Mouse (Mus musculus) left cerebral cortex, adult 9 months (tissue): Measurements from ENCODE around the gene Acoxl.
A peak's percentile ranks its signal among the peaks of the same experiment; 100 is the strongest.

ENCODE experiments used
- DNase-seq, 2 experiments: peaks; one replicate each; pipeline ENCODE4 v3.0.0; 2022; ENCODE audit warnings: low spot score in 2 of 2

Acoxl gene

DNA sequence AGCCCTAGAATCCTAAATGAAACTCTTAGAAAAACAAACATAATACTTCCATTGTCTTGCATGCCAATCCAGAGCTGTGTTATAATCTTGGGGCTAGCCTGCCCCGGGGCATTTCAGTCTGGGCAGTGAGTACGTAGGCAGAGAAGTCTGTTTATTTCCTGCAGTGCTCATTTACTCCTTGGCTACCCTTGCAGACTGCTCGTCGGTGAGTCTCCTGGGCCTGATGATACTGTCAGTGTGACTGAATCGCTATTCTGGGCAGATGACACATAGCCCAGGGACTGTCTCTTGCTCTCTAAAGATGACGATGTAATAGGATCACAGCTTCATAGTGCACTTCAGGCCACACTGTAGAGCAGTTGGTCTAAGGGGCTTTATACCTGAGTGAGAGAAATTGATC is 56.2 kb downstream of the Acoxl start:
- no peak for DNase-seq

GRCm38 (mm10) chr2:127897718-127898117 is 59.0 kb downstream of the Acoxl start:
- no peak for DNase-seq

DNA sequence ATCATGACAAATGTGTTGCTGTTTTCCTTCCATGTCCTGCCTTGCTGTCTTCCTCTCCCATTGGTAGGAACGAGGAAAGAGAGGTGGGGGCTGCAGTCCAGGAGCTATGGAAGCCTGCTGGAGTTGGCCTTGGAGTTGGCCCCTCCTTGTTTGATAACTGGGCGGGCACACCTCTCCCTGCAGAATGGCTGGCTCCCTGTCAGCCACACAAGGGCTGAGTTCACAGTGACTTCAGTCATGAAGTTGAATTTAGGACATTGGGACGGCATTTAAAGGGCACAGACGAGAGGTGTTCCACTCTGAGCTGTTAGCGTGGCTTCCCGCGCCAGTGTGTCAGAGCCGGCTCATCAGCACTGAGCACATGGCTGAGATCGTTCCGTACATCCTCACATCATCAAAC is 66.2 kb downstream of the Acoxl start:
- no peak for DNase-seq

- DNase-seq = no peak
Measured at GRCm38 (mm10) chr2:127906973-127907678, 68.5 kb downstream of the Acoxl start.

- DNase-seq = no peak
Measured at GRCm38 (mm10) chr2:127907679-127908042, 69.0 kb downstream of the Acoxl start.

GRCm38 (mm10) chr2:127908881-127909280 is 70.2 kb downstream of the Acoxl start:
- no peak for DNase-seq

GRCm38 (mm10) chr2:127909790-127910189 is 71.1 kb downstream of the Acoxl start:
- DNase-seq = no peak

DNA sequence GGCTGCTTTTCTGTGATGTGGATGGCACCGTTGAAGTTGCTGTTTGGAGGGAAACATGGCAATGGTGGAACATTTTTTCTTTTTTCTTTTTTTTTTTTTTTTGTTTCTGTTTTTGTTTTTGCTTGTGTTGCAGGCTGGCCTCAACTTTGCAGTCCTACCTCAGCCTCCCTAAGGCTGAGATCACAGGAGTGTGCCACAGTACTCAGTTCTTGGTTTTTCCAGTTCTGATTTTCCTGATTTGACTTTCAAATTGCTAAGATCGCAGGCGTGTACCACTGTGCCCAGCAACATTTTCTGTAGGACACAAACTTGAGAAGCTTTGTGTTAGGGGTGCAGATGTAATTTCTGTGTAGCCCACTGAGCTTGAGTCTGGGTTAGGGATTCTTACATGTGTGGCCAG is 72.9 kb downstream of the Acoxl start:
- no peak for DNase-seq

DNA sequence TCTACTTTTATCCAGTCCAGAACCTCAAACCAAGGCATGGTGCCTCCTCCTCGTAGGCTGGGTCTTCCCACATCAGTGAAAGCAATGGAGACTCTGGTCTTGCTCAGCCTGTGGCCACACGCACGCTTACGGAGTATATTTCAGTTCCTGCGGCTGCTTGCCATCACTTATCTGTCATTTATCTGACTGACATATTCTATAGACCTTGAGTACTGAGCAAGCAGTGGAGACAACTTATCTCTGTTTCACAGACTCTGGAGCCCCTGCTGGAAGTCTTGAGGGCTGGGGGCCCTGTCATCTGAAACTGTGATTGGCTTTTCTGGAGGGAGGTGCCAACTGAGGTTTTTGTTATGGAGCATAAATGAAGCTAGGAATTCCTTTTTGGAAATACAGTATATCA is 75.4 kb downstream of the Acoxl start:
- DNase-seq = no peak

DNA sequence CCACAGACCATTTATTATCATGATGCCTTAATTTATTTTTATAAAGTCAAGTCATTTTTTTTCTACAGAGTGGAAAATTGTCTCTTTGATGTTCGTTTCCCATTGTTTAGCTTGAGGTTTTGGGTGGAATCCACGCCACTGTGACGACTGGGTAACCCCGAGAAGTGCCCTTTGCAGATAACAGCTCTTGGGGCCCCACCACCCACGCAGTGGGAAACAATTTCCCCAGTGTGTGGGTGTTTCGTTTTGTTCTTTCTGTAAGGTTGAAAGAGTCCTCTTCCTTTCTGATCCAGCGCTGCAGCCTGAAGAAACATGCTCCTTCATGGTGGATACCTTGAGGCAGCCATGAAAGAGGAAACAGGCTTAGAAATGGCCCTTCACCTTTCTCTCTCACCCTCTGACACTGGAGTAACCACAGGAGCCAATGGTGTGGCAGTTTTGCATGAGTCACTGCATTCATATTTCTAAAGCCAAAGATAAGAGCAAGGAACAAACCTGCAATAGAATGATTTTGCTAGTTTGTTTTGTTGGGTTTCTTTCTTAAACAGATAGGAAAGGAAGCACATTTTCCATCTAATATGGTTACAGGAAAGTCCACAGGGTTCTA is 78.2 kb downstream of the Acoxl start:
- no peak for DNase-seq

- DNase-seq = no peak
Measured at GRCm38 (mm10) chr2:127919740-127920139, 81.1 kb downstream of the Acoxl start.

DNA sequence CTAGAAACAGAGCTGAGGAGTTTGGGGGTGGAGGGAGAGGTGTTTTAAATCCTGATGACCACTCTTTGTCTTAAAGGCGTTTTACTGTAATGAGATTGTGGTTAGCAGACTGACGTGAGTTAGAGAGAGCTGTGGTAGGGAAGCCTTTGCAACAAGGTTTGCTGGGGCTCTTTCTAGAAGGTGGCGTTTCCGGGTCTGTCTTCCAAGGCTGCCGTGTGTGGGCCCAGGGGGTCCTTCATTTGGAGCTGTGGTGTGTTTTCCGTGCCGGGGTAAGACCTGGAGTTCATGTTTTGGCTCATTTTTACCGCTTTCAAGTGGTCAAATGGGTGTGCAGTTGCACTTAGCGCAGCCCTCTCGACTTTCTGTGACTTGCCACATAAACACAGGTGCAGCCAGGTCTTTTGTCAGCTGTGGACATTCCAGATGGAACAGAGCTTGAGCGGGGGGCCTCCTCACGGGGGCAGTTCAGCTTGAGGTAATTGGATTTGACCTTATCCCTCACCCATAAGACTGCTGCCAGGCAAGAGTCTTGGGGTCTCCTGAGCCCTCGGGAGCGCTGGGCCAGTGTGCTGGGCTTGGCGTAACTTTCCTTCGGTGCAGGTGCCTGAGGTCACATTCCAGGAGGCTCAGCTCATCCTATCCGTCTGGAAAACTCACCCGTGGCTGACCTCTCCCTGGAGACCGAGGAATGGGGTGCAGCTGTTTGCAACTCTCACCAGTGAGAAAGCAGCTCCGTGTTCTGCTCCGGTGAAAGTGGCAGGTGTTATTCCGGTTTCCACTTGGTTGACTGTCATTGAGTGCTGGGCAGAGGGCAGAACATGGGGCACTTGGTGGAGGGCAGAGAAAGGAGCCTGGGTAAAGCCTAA is 83.6 kb downstream of the Acoxl start:
- no peak for DNase-seq

- no peak for DNase-seq
Measured at GRCm38 (mm10) chr2:127923077-127923680, 84.5 kb downstream of the Acoxl start.

DNA sequence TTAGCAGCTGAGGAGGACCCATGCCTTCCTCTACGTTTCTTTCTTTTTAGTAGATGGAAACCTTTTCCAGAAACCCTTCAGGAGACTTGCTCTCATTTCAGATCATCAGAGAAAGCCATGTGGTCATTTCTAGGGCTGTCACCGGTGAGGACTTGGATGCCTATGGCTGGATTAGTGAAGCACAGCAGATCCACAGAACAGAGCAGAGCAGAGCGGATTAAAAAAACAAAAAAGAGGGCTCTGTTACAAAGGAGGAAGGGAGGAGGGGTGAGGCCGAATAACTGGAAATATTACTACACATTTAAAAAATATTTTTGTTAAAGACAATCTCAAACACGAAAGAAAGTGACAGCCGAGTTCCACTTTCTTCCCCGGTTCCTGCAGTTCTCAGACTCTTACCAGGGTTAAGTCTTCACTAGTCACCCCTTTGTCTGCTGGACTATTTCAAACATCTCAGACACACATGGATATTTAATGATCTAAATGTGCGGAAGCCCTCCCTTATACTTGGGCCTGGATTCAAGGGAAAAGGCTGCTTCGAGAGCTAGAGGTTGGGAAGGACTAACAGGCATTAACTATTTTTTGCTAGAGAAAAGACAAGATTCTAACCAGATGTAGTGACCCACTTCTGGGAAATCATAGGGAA is 88.1 kb downstream of the Acoxl start:
- DNase-seq = no peak

DNA sequence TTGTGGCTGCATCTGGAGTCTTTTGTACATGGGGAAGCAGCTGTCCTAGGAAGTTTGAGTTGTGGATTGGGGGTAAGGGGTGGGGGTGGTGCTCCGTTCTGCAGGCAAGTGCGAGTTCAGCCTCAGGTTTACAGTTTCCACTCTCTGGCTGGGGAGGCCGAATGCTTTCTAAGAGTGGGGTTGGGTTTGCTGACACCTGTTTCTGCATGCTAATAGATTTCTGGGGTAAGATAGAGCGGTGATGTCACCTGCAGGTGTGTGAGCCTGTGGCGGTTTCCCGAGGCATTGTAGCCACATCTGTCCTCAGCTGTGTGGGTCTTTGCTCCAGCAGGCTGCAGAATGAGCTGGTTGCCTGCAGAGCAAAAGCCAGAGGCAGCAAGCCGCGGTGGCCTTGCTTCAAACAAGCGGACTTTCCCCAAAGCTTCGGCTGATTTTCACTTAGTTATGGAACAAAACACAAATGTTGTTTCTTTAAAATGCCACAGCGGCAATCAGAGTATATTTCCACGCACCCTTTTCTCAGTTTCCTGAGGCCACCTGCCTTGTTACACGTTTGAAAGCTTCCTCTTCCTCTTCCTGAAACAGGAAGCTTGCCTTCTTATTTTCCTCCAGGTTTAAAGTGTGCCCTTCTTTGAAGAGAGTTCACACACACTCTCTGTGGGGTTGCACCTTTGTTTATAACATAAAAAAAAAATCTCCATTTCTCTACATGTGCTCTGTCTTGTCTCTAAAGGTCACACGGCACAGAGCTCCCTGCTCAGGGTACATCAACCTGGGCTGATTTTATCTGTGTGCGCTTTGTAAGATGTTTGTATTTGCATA is 89.0 kb downstream of the Acoxl start:
- no peak for DNase-seq

DNA sequence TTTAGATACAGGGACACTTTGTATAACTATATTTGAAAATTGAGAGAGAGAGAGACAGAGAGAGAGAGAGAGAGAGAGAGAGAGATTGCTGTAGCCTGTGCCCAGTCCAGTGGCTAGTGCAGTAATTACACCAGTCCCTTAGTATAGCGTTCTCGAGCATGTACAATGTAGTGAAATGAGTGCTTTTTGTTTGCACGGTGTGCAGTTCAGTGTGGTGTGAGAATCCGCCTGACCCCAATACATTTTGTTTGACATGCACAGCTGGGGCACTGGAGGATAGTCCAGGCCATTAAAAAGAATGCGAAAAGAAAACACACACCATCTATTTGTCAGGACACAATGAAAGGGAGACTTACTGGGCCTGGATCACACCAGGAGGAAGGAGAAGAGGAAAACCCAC is 89.6 kb downstream of the Acoxl start:
- DNase-seq = no peak

GRCm38 (mm10) chr2:127928871-127929270 is 90.2 kb downstream of the Acoxl start:
- DNase-seq = no peak

- DNase-seq = no peak
Measured at GRCm38 (mm10) chr2:127929939-127930715, 91.5 kb downstream of the Acoxl start.

DNA sequence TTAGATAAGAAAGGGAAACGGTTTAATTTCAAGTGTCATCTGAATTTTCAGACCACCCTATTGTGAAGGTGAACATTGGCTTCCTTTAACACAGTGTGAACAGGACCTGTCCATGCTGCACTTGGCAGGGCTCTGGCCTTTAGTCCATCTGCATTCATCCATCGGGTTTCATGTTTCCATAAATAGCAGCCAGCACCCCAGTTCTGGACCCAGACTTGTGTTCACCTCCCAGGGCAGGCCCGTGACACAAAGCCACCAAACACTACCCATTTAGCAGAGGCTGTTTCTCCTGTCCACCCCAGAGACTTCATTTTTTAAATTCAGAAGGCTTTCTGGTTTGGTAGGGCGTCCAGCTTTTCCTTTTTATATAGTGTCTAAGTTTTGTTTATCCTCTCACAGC is 92.9 kb downstream of the Acoxl start:
- DNase-seq = no peak

DNA sequence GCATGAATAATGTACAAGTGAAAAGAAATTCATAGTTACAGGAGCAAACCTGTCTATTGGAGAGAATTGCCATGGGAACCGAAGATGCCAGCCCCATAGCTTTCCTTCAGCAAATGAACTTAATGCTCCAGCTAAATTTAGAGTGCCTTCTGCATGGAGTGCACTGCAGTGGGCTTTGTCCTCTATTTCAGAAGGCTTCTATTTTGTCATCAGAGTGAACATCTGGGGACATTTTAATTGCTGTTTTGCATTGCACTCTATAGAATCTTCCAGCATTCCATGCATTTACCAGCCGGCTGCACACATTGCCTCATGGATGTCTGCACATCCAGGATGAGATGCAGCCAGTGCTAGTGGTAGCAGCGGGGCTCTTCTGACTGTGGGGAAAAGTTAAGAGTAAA is 94.9 kb downstream of the Acoxl start:
- DNase-seq = peak; percentile 16 to 59
